Mouse (Mus musculus) lung, adult 2 months (tissue): Measurements from ENCODE around the gene Foxi2. TPM values are rescaled to one million over a fixed set of nuclear protein-coding genes. Genes with fewer than 3 reads are reported as not detected.

Experiments used
- DNase-seq: peaks from one replicate; pipeline ENCODE4 v3.0.0; 2022
- H3K4me1 ChIP-seq: fragments of 200-500 bp; 2 replicates; pipeline ENCODE4 v1.6.1; 2011; ENCODE audit warnings: low read length; ENCODE audit not compliant: control insufficient read depth, insufficient read depth
- H3K4me3 ChIP-seq: fragments of 200-500 bp; replicated peaks from 2 replicates; pipeline ENCODE3; 2011; ENCODE audit warnings: low read depth, mild to moderate bottlenecking, control low read depth, low read length; ENCODE audit errors: extremely low read depth
- CTCF ChIP-seq: fragments of 200-500 bp; IDR thresholded peaks from 2 replicates; pipeline ENCODE4 v1.5.1; 2011; ENCODE audit warnings: mild to moderate bottlenecking, low read length, control low read depth; ENCODE audit not compliant: insufficient read depth
- POLR2A ChIP-seq: fragments of 200-500 bp; IDR thresholded peaks from 2 replicates; pipeline ENCODE4 v1.6.1; 2011; ENCODE audit warnings: low read depth, mild to moderate bottlenecking, control low read depth, low read length, borderline replicate concordance; ENCODE audit errors: extremely low read depth
- WGBS: fragments of 180-500 bp; shearing (Covaris S2); methylation state at CpG from one replicate; pipeline ENCODE4 v1.1.7; 2018; 5-methylcytosine and 5-hydroxymethylcytosine counted together
- polyA plus RNA-seq: library from polyadenylated mRNA; depleted of rRNA; stranded (reverse); fragments of >200 nt; gene quantifications from 2 replicates; pipeline ENCODE4 v1.2.3, GENCODE M21; 2012; rRNA removed

The Foxi2 gene
- polyA plus RNA-seq, 1 experiment: not detected

DNA sequence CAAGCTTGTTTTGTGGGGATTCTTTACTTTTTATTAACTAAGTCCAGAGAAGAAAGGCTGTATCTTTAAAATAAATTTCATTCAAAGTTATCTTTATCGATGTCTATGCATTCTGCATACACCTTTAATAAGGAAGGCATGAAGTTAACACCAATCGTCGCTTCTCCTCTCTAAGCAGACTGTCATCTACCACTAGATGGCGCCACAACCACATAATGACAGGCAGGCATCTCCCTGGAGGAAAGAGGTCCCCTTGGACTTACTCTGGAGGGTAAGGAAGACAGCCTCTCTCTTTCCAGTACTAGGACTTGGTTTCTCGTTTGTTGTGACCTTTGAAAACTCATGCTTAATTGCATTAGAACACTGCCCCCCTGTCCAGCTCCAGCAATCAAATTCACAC lies 6.7 kb upstream of the Foxi2 start:
- 7% methylated on average over 5 of the region's 5 CpGs for WGBS
- TF ChIP-seq CTCF: peak; percentile 51
- TF ChIP-seq POLR2A: no peak
- Histone ChIP-seq H3K4me3 (no peak overlapping the region), H3K4me1 (no peaks in the 10 kb centered on the region)
- DNase-seq: peak; percentile 28

GRCm38 (mm10) chr7:135406761-135407160 lies 3.3 kb upstream of the Foxi2 start:
- 56% methylated on average over 3 of the region's 3 CpGs for WGBS

GRCm38 (mm10) chr7:135408501-135408900 lies 1.6 kb upstream of the Foxi2 start:
- Histone ChIP-seq H3K4me3 (no peak overlapping the region), H3K4me1 (no peaks in the 10 kb centered on the region)
- TF ChIP-seq POLR2A (no peak), CTCF (no peak)
- WGBS: 46% methylated on average over 3 of the region's 3 CpGs
- DNase-seq: no peak

More at GRCm38 (mm10) chr7:135406761-135407160, 3.3 kb upstream of the Foxi2 start:
- Histone ChIP-seq H3K4me3 (no peak overlapping the region), H3K4me1 (no peaks in the 10 kb centered on the region)
- no peak for TF ChIP-seq CTCF
- no peak for TF ChIP-seq POLR2A
- DNase-seq: no peak

GRCm38 (mm10) chr7:135412357-135412756 lies 2.2 kb downstream of the Foxi2 start:
- no peak overlapping the region for H3K4me3 ChIP-seq
- 63% methylated on average over 6 of the region's 6 CpGs for WGBS
- DNase-seq: no peak
- no peaks in the 10 kb centered on the region for H3K4me1 ChIP-seq
- TF ChIP-seq CTCF (no peak), POLR2A (no peak)

GRCm38 (mm10) chr7:135428840-135429239 lies 18.7 kb downstream of the Foxi2 start:
- Histone ChIP-seq H3K4me3 (no peak overlapping the region), H3K4me1 (no peaks in the 10 kb centered on the region)
- TF ChIP-seq CTCF (no peak), POLR2A (no peak)
- DNase-seq: no peak
- 89% methylated on average over 6 of the region's 6 CpGs for WGBS

DNA sequence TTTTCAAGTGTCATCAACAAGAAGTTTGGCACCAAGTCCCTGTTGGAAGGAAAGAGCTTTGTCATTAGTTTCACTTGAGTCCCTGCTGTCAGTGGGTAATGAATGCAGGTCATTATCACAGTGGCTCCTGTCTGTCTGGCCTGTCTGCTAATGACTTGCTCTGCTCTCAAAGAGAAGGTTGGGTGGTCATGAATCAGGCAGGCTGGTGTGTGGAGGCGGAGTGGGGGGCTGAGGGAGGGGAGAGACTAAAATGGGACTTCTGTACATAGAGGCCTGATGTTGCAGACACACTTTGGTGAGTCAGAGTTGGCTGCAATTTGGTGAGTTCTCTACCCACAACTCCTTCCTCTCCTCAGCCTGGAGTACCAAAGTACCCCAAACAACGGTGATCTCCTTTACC lies 20.8 kb downstream of the Foxi2 start:
- no peak for TF ChIP-seq CTCF
- TF ChIP-seq POLR2A: no peak
- H3K4me3 ChIP-seq: no peak overlapping the region
- 82% methylated on average over 2 of the region's 2 CpGs for WGBS
- H3K4me1 ChIP-seq: no peaks in the 10 kb centered on the region
- DNase-seq: no peak

DNA sequence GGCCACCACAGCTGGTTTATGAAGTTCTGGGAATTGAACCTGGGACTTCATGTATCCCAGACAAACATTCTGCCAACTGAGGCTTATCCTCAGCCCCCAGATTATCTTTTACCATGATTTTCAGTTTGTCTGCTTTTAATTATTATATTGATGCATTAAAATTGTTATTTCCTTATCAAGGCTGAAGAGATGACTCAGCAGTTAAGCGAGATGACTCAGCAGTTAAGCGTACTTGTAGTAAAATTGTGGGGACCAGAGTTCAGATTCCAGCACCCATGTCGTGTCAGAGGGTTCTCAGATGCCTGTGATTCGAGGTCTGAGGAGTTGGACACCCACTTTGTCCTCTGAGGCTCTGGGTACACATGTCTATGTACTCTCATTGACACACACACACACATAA lies 33.8 kb downstream of the Foxi2 start:
- no peak overlapping the region for H3K4me3 ChIP-seq
- TF ChIP-seq CTCF: no peak
- no peak for TF ChIP-seq POLR2A
- DNase-seq: no peak
- no peaks in the 10 kb centered on the region for H3K4me1 ChIP-seq
- WGBS: 63% methylated on average over 4 of the region's 4 CpGs

DNA sequence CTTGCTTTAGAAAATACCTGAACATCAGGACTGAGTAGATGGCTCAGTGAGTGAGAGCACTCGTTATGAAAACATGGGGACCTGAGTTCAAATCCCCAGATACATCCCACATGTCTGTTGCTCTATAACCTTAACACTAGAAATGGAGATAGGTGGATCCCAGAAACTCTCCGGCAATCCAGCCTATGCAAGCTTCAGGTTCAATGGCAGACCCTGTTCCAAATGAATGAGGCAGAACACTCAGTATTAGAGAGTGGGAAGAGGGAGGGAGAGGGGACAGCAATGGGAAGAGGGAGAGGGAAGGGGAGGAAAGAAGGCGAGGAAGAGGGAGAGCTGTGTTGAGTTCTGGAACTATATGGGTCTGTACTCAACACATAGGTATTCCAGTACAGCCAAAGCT lies 41.2 kb downstream of the Foxi2 start:
- TF ChIP-seq POLR2A (no peak), CTCF (no peak)
- DNase-seq: no peak
- 75% methylated on average over 3 of the region's 3 CpGs for WGBS

DNA sequence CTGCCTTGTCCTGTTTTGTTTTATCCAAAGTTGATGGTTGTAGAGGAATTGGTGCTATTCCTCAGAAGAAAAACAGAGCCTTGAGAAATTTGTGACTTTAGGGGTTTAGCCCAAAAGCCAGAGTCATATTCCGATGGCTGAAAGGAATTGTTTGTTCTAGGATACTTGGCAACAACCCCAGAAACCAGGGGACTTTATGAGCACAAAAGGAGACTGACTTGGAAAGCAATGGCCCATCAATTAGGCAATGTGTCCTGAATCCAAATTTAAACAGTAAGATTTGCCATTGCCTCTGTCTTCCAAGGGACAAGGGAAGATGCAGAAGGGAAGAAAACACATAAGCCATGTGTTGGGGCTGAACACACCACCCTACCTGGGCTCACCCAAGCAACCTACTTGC lies 42.3 kb downstream of the Foxi2 start:
- no peak for TF ChIP-seq POLR2A
- TF ChIP-seq CTCF: no peak
- H3K4me1 ChIP-seq: no peaks in the 10 kb centered on the region
- WGBS: 43% methylated on average over 1 of the region's 1 CpGs
- DNase-seq: no peak
- H3K4me3 ChIP-seq: no peak overlapping the region

More for the DNA sequence above, 41.2 kb downstream of the Foxi2 start:
- no peak overlapping the region for H3K4me3 ChIP-seq
- H3K4me1 ChIP-seq: no peaks in the 10 kb centered on the region

GRCm38 (mm10) chr7:135453690-135454089 lies 43.6 kb downstream of the Foxi2 start:
- no peak for DNase-seq
- no peak for TF ChIP-seq CTCF
- no peak for TF ChIP-seq POLR2A
- WGBS: 33% methylated on average over 3 of the region's 3 CpGs
- no peak overlapping the region for H3K4me3 ChIP-seq
- H3K4me1 ChIP-seq: no peaks in the 10 kb centered on the region

Other genes with a start within 250 kb of the Foxi2 start
- gene Nps, start 151.6 kb upstream of the Foxi2 start, polyA plus RNA-seq: not detected in 2 replicates
- 0.12 TPM in 1 of 2 replicates, not detected in the other for gene Clrn3, start 118.3 kb downstream of the Foxi2 start, polyA plus RNA-seq
- 17.1 and 21.4 TPM in 2 replicates for gene Ptpre, start 127.2 kb downstream of the Foxi2 start, polyA plus RNA-seq